Comparison of ENCODE assay signal across 9 mouse cellular contexts in the genomic region with DNA sequence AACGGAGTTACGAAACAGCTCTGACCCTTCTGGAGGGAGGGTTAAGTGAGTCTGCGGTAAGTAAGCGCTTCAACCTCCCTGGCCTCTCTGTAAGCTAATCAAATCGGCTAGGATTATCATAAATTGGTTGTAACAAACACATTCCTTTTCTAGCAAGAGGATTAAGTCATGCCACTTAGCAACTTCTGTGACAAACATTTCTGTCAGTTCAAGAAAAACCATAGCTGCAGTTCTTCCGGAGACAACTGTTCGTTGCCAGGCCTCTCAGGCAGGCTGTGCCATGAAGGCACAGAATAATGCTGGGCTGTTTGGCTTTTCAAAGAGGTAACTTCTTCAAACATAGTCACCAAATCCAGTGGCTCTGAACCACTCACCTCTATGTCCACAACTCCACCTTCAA. TPM values are rescaled to one million over a fixed set of nuclear protein-coding genes. Genes with fewer than 3 reads are reported as not detected.
DNase-seq lines count a peak whose midpoint lies in the region; ATAC-seq lines count a peak whose summit lies in the region.
"Had no signal": no experiment of that assay in that cellular context is flagged by ENCODE, and none has a peak within 500 bp of the region (broad histone marks: within the 10 kb centered on the region; RNA-seq: fewer than 3 reads in every experiment).

No protein-coding gene starts in this region.

- peaks cover 10% of the 10 kb centered on the region; the same call in 1 of the 2 replicates for H3K4me1 ChIP-seq in forebrain, embryonic 11.5 days (replicated peaks; ENCODE audit: control insufficient read depth, insufficient read depth, low read length)
- H3K4me1 ChIP-seq in forebrain, embryonic 15.5 days: peaks cover 19% of the 10 kb centered on the region
- peaks cover 22% of the 10 kb centered on the region for H3K4me1 ChIP-seq in lung, embryonic 15.5 days
- H3K4me1 ChIP-seq in hindbrain, embryonic 16.5 days (ENCODE audit: control insufficient read depth, insufficient read depth, low read depth, low read length): peaks cover 9% of the 10 kb centered on the region

- no peak overlapping the region for H3K4me3 ChIP-seq in forebrain, embryonic 11.5 days (ENCODE audit: low read depth, low read length)
- no peak overlapping the region for H3K4me3 ChIP-seq in forebrain, embryonic 15.5 days
- H3K4me3 ChIP-seq in lung, embryonic 15.5 days: no peak overlapping the region
- no peak overlapping the region for H3K4me3 ChIP-seq in hindbrain, embryonic 16.5 days (ENCODE audit: low read length)

- H3K27ac ChIP-seq in forebrain, embryonic 11.5 days (ENCODE audit: low read depth, low read length): no peak overlapping the region
- H3K27ac ChIP-seq in forebrain, embryonic 15.5 days (replicated peaks): no peak overlapping the region
- H3K27ac ChIP-seq in lung, embryonic 15.5 days: no peak overlapping the region
- H3K27ac ChIP-seq in hindbrain, embryonic 16.5 days (ENCODE audit: low read depth, low read length): no peak overlapping the region

- H3K4me2 ChIP-seq in forebrain, embryonic 11.5 days (ENCODE audit: low read depth, low read length, severe bottlenecking): 0 out of 2 replicates have a peak overlapping the region, but pooled peaks have one; percentile 97
- H3K4me2 ChIP-seq in forebrain, embryonic 15.5 days (replicated peaks): no peak overlapping the region
- H3K4me2 ChIP-seq in lung, embryonic 15.5 days: peak overlapping the region; percentile 98
- H3K4me2 ChIP-seq in hindbrain, embryonic 16.5 days (ENCODE audit: low read length): peak overlapping the region; percentile 95

- no peaks in the 10 kb centered on the region for H3K9me3 ChIP-seq in forebrain, embryonic 11.5 days (ENCODE audit: control insufficient read depth, low read length)
- H3K9me3 ChIP-seq in forebrain, embryonic 15.5 days: no peaks in the 10 kb centered on the region
- no peaks in the 10 kb centered on the region for H3K9me3 ChIP-seq in lung, embryonic 15.5 days
- H3K9me3 ChIP-seq in hindbrain, embryonic 16.5 days (ENCODE audit: control insufficient read depth, low read length): no peaks in the 10 kb centered on the region

- no peak overlapping the region for H3K9ac ChIP-seq in forebrain, embryonic 11.5 days (ENCODE audit: low read length)
- no peak overlapping the region for H3K9ac ChIP-seq in forebrain, embryonic 15.5 days (replicated peaks)
- no peak overlapping the region for H3K9ac ChIP-seq in lung, embryonic 15.5 days
- no peak overlapping the region for H3K9ac ChIP-seq in hindbrain, embryonic 16.5 days (ENCODE audit: low read depth, low read length)

- peaks cover 11% of the 10 kb centered on the region for H3K27me3 ChIP-seq in forebrain, embryonic 11.5 days (ENCODE audit: control insufficient read depth, insufficient read depth, low read length)
- H3K27me3 ChIP-seq in forebrain, embryonic 15.5 days: peaks cover 17% of the 10 kb centered on the region; the same call in 1 of the 2 replicates
- H3K27me3 ChIP-seq in lung, embryonic 15.5 days: peaks cover 5% of the 10 kb centered on the region; the same call in 1 of the 2 replicates
- H3K27me3 ChIP-seq in hindbrain, embryonic 16.5 days (replicated peaks; ENCODE audit: control insufficient read depth, insufficient read depth, low read length): no peaks in the 10 kb centered on the region

- DNase-seq in forebrain, embryonic 11.5 days (ENCODE audit: low spot score): no peak
- DNase-seq in lung, postnatal 14 days: no peak
- peak; percentile 52 for DNase-seq in retina, postnatal 1 day
- no peak for DNase-seq in spleen, postnatal 10 days (ENCODE audit: low spot score in 2 of 2)
- DNase-seq in spleen, adult 12 weeks (ENCODE audit: low spot score): no peak
- DNase-seq: kidney, adult 9 months had no signal

- WGBS in forebrain, embryonic 11.5 days: 12% methylated on average over 7 of the region's 7 CpGs
- WGBS in forebrain, embryonic 15.5 days: 32% methylated on average over 7 of the region's 7 CpGs
- WGBS in lung, embryonic 15.5 days: 45% methylated on average over 7 of the region's 7 CpGs
- 38% methylated on average over 7 of the region's 7 CpGs for WGBS in hindbrain, embryonic 16.5 days

- ATAC-seq in forebrain, embryonic 11.5 days (replicated peaks; ENCODE audit: low FRiP score): no peak
- no peak for ATAC-seq in forebrain, embryonic 15.5 days (replicated peaks)
- no peak for ATAC-seq in lung, embryonic 15.5 days (ENCODE audit: borderline replicate concordance, extremely low read depth, low FRiP score, low TSS enrichment)
- ATAC-seq in hindbrain, embryonic 16.5 days: no peak

- no peaks in the 10 kb centered on the region for H3K36me3 ChIP-seq in forebrain, embryonic 11.5 days (ENCODE audit: control insufficient read depth, insufficient read depth, low read length)
- H3K36me3 ChIP-seq in forebrain, embryonic 15.5 days: no peaks in the 10 kb centered on the region
- H3K36me3 ChIP-seq in lung, embryonic 15.5 days: no peaks in the 10 kb centered on the region
- no peaks in the 10 kb centered on the region for H3K36me3 ChIP-seq in hindbrain, embryonic 16.5 days (ENCODE audit: control insufficient read depth, insufficient read depth, low read length)

RNA-seq across cellular contexts. Expression of gene Nebl, which starts 0.9 kb away (rescaled TPM):
- polyA plus RNA-seq in forebrain, embryonic 11.5 days (2014; fragmentation: Nextera tagmentation; extraction: Ambion mirVana): 4.6 and 5.3 TPM in 2 replicates
- polyA plus RNA-seq in forebrain, embryonic 15.5 days (2015; fragmentation: Nextera tagmentation; extraction: Ambion mirVana): 7.8 and 8.7 TPM in 2 replicates
- 38.1 and 44.9 TPM in 2 replicates for polyA plus RNA-seq in lung, embryonic 15.5 days (2015; fragmentation: Nextera tagmentation; extraction: Ambion mirVana)
- polyA plus RNA-seq in hindbrain, embryonic 16.5 days (2015; fragmentation: Nextera tagmentation; extraction: Ambion mirVana): 13.5 and 16.4 TPM in 2 replicates
